Mouse (Mus musculus): ENCODE data around the gene Exoc3l2.

Exoc3l2 gene

GRCm38 (mm10) chr7:19456628-19457027, 6.5 kb upstream of the Exoc3l2 start:
- in situ Hi-C loops (cut with MboI, MseI) = loop anchor here (5.0 kb wide), 1 partner anchor 64 kb away; no protein-coding TSS in a partner anchor

- in situ Hi-C loops (cut with MboI, MseI) = loop anchor here (5.0 kb wide), 1 partner anchor 65 kb away; no protein-coding TSS in a partner anchor
Measured at GRCm38 (mm10) chr7:19457414-19458071, 5.6 kb upstream of the Exoc3l2 start.

- in situ Hi-C loops (cut with MboI, MseI) = loop anchor here (5.0 kb wide), 1 partner anchor 66 kb away; no protein-coding TSS in a partner anchor
Measured at GRCm38 (mm10) chr7:19458072-19458486, 5.1 kb upstream of the Exoc3l2 start.

GRCm38 (mm10) chr7:19458591-19459111, 4.5 kb upstream of the Exoc3l2 start, which contains the start of gene Mark4:
TSS of gene Mark4 (minus strand) at chr7:19458821.
- in situ Hi-C loops (cut with MboI, MseI) = loop anchor here (5.0 kb wide), 1 partner anchor 66 kb away; no protein-coding TSS in a partner anchor

- in situ Hi-C loops (cut with MboI, MseI) = loop anchor here (5.0 kb wide), 1 partner anchor 67 kb away; no protein-coding TSS in a partner anchor
Measured at GRCm38 (mm10) chr7:19459144-19459870, 3.8 kb upstream of the Exoc3l2 start.

- in situ Hi-C loops (cut with MboI, MseI) = no loop called here
Measured at GRCm38 (mm10) chr7:19460500-19460899, 2.6 kb upstream of the Exoc3l2 start.

- in situ Hi-C loops (cut with MboI, MseI) = no loop called here
Measured at GRCm38 (mm10) chr7:19461488-19461887, 1.6 kb upstream of the Exoc3l2 start.

- in situ Hi-C loops (cut with MboI, MseI) = no loop called here
Measured at GRCm38 (mm10) chr7:19462443-19462842, 688 bp upstream of the Exoc3l2 start.

GRCm38 (mm10) chr7:19464367-19465307, 1.5 kb downstream of the Exoc3l2 start:
- in situ Hi-C loops (cut with MboI, MseI) = no loop called here

GRCm38 (mm10) chr7:19466602-19467145, 3.5 kb downstream of the Exoc3l2 start:
- in situ Hi-C loops (cut with MboI, MseI) = no loop called here

- in situ Hi-C loops (cut with MboI, MseI) = no loop called here
Measured at GRCm38 (mm10) chr7:19467638-19468037, 4.5 kb downstream of the Exoc3l2 start.

GRCm38 (mm10) chr7:19468279-19468678, 5.1 kb downstream of the Exoc3l2 start:
- in situ Hi-C loops (cut with MboI, MseI) = no loop called here

GRCm38 (mm10) chr7:19469404-19469803, 6.3 kb downstream of the Exoc3l2 start:
- in situ Hi-C loops (cut with MboI, MseI) = no loop called here

- in situ Hi-C loops (cut with MboI, MseI) = no loop called here
Measured at GRCm38 (mm10) chr7:19470308-19470707, 7.2 kb downstream of the Exoc3l2 start.

- in situ Hi-C loops (cut with MboI, MseI) = no loop called here
Measured at GRCm38 (mm10) chr7:19472403-19472802, 9.3 kb downstream of the Exoc3l2 start.

GRCm38 (mm10) chr7:19473875-19474443, 10.8 kb downstream of the Exoc3l2 start:
- in situ Hi-C loops (cut with MboI, MseI) = no loop called here

- in situ Hi-C loops (cut with MboI, MseI) = no loop called here
Measured at GRCm38 (mm10) chr7:19477084-19477483, 14.0 kb downstream of the Exoc3l2 start.

GRCm38 (mm10) chr7:19477624-19478384, 14.7 kb downstream of the Exoc3l2 start:
- in situ Hi-C loops (cut with MboI, MseI) = no loop called here

GRCm38 (mm10) chr7:19483281-19483680, 20.1 kb downstream of the Exoc3l2 start:
- in situ Hi-C loops (cut with MboI, MseI) = no loop called here

- in situ Hi-C loops (cut with MboI, MseI) = no loop called here
Measured at GRCm38 (mm10) chr7:19485488-19485887, 22.4 kb downstream of the Exoc3l2 start.

Data from T-helper 2 cell (primary cell).